Mouse (Mus musculus): Measurements from ENCODE around the gene Prkrip1. TPM values are rescaled to one million over a fixed set of nuclear protein-coding genes. Genes with fewer than 3 reads are reported as not detected.

Prkrip1 gene
- polyA plus RNA-seq, 1 experiment from 2014 or later, result 46.6 TPM

DNA sequence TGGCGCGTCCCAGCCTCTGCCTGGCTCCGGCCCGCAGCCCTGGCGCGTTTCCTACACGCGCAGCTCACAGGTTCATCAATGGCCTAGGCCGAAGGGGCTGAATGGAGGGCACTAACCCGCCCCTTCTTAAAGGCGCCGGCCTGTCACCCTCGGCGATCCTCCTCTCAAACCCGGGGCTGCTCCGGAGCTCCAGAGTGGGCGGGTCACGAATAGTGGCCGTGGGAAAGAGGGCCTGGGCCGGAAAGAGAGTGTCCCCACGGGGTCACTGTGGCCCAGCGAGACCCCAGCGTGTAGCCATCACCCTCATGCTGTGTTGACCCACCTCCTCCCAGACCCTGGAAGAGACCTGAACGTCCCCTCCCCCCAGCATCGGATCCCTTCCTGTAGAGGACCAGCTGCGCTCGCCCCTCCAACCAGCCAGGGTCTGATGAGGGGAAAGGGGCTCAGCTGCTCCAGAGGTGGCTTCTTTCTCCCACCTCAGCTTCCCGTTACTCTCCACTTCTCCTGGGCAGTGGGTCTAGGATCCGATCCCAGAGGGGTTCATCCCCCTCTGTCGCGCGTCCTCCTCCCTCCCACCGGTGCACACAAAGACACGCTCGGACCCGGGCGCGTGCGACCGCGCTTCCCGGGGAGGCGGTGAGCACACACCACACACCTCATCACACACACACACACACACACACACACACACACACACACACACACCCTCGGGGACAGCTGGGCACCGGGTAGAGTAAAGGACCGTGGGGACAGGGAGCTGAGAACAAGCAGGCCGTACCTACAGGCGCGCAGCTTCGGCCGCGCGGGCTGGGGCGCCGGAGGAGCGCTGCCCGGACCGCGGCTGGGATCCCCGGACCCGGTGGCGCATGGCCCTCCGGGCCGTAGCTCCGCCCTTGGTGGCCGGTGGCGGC is 45.3 kb upstream of the Prkrip1 start:
- Histone ChIP-seq H3K4me1 (replicated peaks; ENCODE audit: insufficient read depth, low read length) (peaks cover 4% of the 10 kb centered on the region; the same call in 1 of the 2 replicates), H3K27ac (no peak overlapping the region; the same call in 1 of the 2 replicates), H3K9ac (ENCODE audit: low read depth, low read length) (peak overlapping the region; percentile 67), H3K4me2 (ENCODE audit: low read length) (peak overlapping the region; percentile 98), H3K4me3 (replicated peaks; ENCODE audit: low read depth, low read length) (peak overlapping the region; percentile 82), H3K27me3 (ENCODE audit: insufficient read depth, low read length) (no peaks in the 10 kb centered on the region), H3K36me3 (ENCODE audit: insufficient read depth, low read length) (no peaks in the 10 kb centered on the region), H3K9me3 (replicated peaks; ENCODE audit: low read length) (no peaks in the 10 kb centered on the region)
- no peak for TF ChIP-seq CTCF (IDR thresholded peaks at IDR 0.05; ENCODE audit: low read depth)
- DNase-seq (ENCODE audit: low spot score) (peak; percentile 25), ATAC-seq (replicated peaks; ENCODE audit: low FRiP score, low read depth) (peak; percentile 15; the same call in 1 of the 2 replicates)
- under 1% methylated on average over 49 of the region's 67 CpGs for WGBS

GRCm38 (mm10) chr5:136241161-136241560 is 42.4 kb upstream of the Prkrip1 start:
- 45% methylated on average over 6 of the region's 6 CpGs for WGBS
- Histone ChIP-seq H3K9me3 (replicated peaks; ENCODE audit: low read length) (no peaks in the 10 kb centered on the region), H3K27me3 (ENCODE audit: insufficient read depth, low read length) (no peaks in the 10 kb centered on the region), H3K27ac (no peak overlapping the region), H3K36me3 (ENCODE audit: insufficient read depth, low read length) (no peaks in the 10 kb centered on the region), H3K9ac (ENCODE audit: low read depth, low read length) (no peak overlapping the region), H3K4me3 (replicated peaks; ENCODE audit: low read depth, low read length) (no peak overlapping the region), H3K4me1 (replicated peaks; ENCODE audit: insufficient read depth, low read length) (peaks cover 11% of the 10 kb centered on the region; the same call in 1 of the 2 replicates), H3K4me2 (ENCODE audit: low read length) (no peak overlapping the region)
- no peak for DNase-seq (ENCODE audit: low spot score)
- no peak for TF ChIP-seq CTCF (IDR thresholded peaks at IDR 0.05; ENCODE audit: low read depth)
- no peak for ATAC-seq (replicated peaks; ENCODE audit: low FRiP score, low read depth)

DNA sequence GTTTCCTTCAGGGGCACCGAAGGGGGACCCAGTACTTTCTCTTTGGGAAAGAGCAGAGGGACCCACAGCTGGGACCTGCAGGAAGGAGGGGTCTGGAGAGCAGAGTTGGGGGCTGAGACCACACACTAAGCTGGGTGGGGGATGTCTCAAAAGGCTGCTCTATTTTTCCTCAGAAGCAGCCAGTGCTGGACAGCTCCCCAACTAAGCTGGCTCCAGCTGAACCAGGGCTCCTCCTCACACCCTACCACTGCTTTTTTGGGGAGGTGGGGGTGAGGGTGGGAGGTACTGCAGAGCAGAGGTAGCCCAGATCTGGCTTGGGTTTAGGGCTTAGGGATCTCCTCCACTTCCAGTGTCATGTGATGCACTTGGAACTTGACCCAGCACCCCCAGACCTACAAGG is 41.6 kb upstream of the Prkrip1 start:
- no peak for TF ChIP-seq CTCF (IDR thresholded peaks at IDR 0.05; ENCODE audit: low read depth)
- H3K4me1 ChIP-seq (replicated peaks; ENCODE audit: insufficient read depth, low read length), result peaks cover 11% of the 10 kb centered on the region; the same call in 1 of the 2 replicates
- no peak overlapping the region for H3K9ac ChIP-seq (ENCODE audit: low read depth, low read length)
- peak; percentile 27 for DNase-seq (ENCODE audit: low spot score)
- H3K27ac ChIP-seq, result no peak overlapping the region
- WGBS, result 62% methylated on average over 1 of the region's 1 CpGs
- no peaks in the 10 kb centered on the region for H3K36me3 ChIP-seq (ENCODE audit: insufficient read depth, low read length)
- ATAC-seq (replicated peaks; ENCODE audit: low FRiP score, low read depth), result no peak
- no peak overlapping the region for H3K4me2 ChIP-seq (ENCODE audit: low read length)
- H3K9me3 ChIP-seq (replicated peaks; ENCODE audit: low read length), result no peaks in the 10 kb centered on the region
- no peak overlapping the region for H3K4me3 ChIP-seq (replicated peaks; ENCODE audit: low read depth, low read length)
- H3K27me3 ChIP-seq (ENCODE audit: insufficient read depth, low read length), result no peaks in the 10 kb centered on the region

DNA sequence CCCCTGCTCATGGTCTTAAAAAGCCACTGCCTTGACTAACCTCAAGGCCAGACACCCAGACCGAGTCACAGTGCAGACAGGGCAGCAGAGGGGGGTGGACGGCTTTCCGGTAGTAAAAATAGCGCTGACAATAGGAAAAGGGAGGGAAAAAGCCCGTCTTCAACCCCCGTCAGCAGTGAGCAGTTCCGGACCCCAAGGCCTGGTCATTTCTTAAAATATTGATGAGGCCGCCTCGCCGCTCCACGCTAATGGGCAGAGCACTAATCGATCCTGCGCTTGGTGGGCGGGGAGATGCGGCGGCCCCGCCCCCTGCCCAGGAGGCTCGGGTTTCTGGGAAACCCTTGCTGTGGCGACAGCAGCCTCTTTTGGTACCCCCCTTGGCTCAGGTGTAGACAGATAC is 38.8 kb upstream of the Prkrip1 start:
- DNase-seq (ENCODE audit: low spot score), result peak; percentile 42
- no peaks in the 10 kb centered on the region for H3K9me3 ChIP-seq (replicated peaks; ENCODE audit: low read length)
- H3K4me1 ChIP-seq (replicated peaks; ENCODE audit: insufficient read depth, low read length), result peaks cover 7% of the 10 kb centered on the region; the same call in 1 of the 2 replicates
- H3K4me3 ChIP-seq (replicated peaks; ENCODE audit: low read depth, low read length), result peak overlapping the region; percentile 27
- WGBS, result 2% methylated on average over 19 of the region's 19 CpGs
- H3K4me2 ChIP-seq (ENCODE audit: low read length), result peak overlapping the region; percentile 59
- H3K27ac ChIP-seq, result no peak overlapping the region
- no peak for TF ChIP-seq CTCF (IDR thresholded peaks at IDR 0.05; ENCODE audit: low read depth)
- peak overlapping the region; percentile 39; the same call in 1 of the 2 replicates for H3K9ac ChIP-seq (ENCODE audit: low read depth, low read length)
- H3K36me3 ChIP-seq (ENCODE audit: insufficient read depth, low read length), result no peaks in the 10 kb centered on the region
- ATAC-seq (replicated peaks; ENCODE audit: low FRiP score, low read depth), result no peak
- no peaks in the 10 kb centered on the region for H3K27me3 ChIP-seq (ENCODE audit: insufficient read depth, low read length)

GRCm38 (mm10) chr5:136236611-136237010 is 37.8 kb upstream of the Prkrip1 start:
- no peak for ATAC-seq (replicated peaks; ENCODE audit: low FRiP score, low read depth)
- DNase-seq (ENCODE audit: low spot score), result no peak
- H3K27me3 ChIP-seq (ENCODE audit: insufficient read depth, low read length), result no peaks in the 10 kb centered on the region
- 58% methylated on average over 5 of the region's 5 CpGs for WGBS
- no peaks in the 10 kb centered on the region for H3K9me3 ChIP-seq (replicated peaks; ENCODE audit: low read length)
- H3K4me1 ChIP-seq (replicated peaks; ENCODE audit: insufficient read depth, low read length), result peaks cover 7% of the 10 kb centered on the region; the same call in 1 of the 2 replicates
- no peak overlapping the region for H3K4me3 ChIP-seq (replicated peaks; ENCODE audit: low read depth, low read length)
- H3K4me2 ChIP-seq (ENCODE audit: low read length), result no peak overlapping the region
- TF ChIP-seq CTCF (IDR thresholded peaks at IDR 0.05; ENCODE audit: low read depth), result no peak
- no peak overlapping the region for H3K27ac ChIP-seq
- H3K9ac ChIP-seq (ENCODE audit: low read depth, low read length), result no peak overlapping the region
- H3K36me3 ChIP-seq (ENCODE audit: insufficient read depth, low read length), result no peaks in the 10 kb centered on the region

DNA sequence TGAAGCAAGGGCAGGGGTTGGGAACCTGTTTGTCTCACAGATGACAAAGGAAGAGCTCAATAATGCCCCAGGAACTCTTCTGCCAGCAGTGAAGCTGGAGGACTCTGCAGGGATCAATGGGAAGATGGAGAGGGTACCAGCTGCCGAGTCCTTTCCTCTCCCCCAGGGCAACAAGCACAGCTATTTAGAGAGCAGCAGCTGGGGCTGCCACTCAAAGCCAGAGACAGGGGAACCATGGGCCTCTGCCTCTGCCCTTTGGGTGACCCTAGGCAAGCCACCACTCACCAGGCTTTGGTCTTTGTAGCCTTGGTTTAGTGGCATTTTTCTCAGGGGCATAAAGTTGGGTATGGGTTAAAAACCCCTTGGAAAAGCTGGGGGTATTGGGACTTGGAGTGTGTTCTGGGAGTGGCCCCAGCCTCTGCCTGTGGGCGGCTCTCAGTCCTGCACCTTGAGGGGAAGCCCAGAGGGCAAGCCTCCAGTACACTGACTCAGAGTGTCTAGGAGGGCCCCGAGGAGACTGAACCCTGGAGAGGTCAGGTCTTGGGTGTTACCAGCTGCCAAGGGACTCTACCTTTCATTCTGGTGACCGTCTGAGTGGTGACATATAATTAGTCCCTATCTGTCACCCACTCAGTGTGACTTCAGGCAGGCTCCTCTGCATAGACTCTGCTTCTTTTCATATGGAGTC is 31.7 kb upstream of the Prkrip1 start:
- H3K9me3 ChIP-seq (replicated peaks; ENCODE audit: low read length), result no peaks in the 10 kb centered on the region
- WGBS, result 57% methylated on average over 4 of the region's 4 CpGs
- ATAC-seq (replicated peaks; ENCODE audit: low FRiP score, low read depth) (no peak), DNase-seq (ENCODE audit: low spot score) (no peak)
- H3K36me3 ChIP-seq (ENCODE audit: insufficient read depth, low read length), result no peaks in the 10 kb centered on the region
- H3K27me3 ChIP-seq (ENCODE audit: insufficient read depth, low read length), result no peaks in the 10 kb centered on the region
- H3K4me3 ChIP-seq (replicated peaks; ENCODE audit: low read depth, low read length), result no peak overlapping the region
- TF ChIP-seq CTCF (IDR thresholded peaks at IDR 0.05; ENCODE audit: low read depth), result no peak
- H3K4me2 ChIP-seq (ENCODE audit: low read length), result no peak overlapping the region
- no peak overlapping the region for H3K27ac ChIP-seq
- no peaks in the 10 kb centered on the region for H3K4me1 ChIP-seq (replicated peaks; ENCODE audit: insufficient read depth, low read length)
- H3K9ac ChIP-seq (ENCODE audit: low read depth, low read length), result no peak overlapping the region

Data from kidney, postnatal 0 days (tissue).